Mouse (Mus musculus) stomach, embryonic 14.5 days (tissue): ENCODE results near the gene Sorbs2. TPM values are rescaled to one million over a fixed set of nuclear protein-coding genes. Genes with fewer than 3 reads are reported as not detected.
A peak's percentile ranks its signal among the peaks of the same experiment; 100 is the strongest.

Experiments
- ATAC-seq: fragments of 200-750 bp; cut with Nextera tagmentation; 2 replicates; pipeline ENCODE4 v1.8.0; 2017; ENCODE audit warnings: low read depth, moderate TSS enrichment; ENCODE audit not compliant: insufficient number of reproducible peaks, insufficient read depth, low FRiP score
- H3K27ac ChIP-seq: fragments of 300-500 bp; sonication (generic); 2 replicates; pipeline ENCODE4 v1.5.1; 2014; ENCODE audit warnings: mild to moderate bottlenecking, low read length, moderate library complexity, mixed read lengths
- H3K27me3 ChIP-seq: fragments of 300-500 bp; sonication (generic); 2 replicates; pipeline ENCODE4 v1.6.1; 2014; ENCODE audit warnings: low read length, control low read depth, mixed read lengths; ENCODE audit not compliant: control insufficient read depth, insufficient read depth
- H3K36me3 ChIP-seq: fragments of 300-500 bp; sonication (generic); 2 replicates; pipeline ENCODE4 v1.6.1; 2014; ENCODE audit warnings: mild to moderate bottlenecking, control low read depth, low read length, moderate library complexity, mixed read lengths; ENCODE audit not compliant: control insufficient read depth, insufficient read depth
- H3K4me1 ChIP-seq: fragments of 300-500 bp; sonication (generic); 2 replicates; pipeline ENCODE4 v1.6.1; 2014; ENCODE audit warnings: low read length, control low read depth, mixed read lengths; ENCODE audit not compliant: control insufficient read depth, insufficient read depth
- H3K4me2 ChIP-seq: fragments of 300-500 bp; sonication (generic); replicated peaks from 2 replicates; pipeline ENCODE4 v1.6.1; 2014; ENCODE audit warnings: low read depth, low read length, control low read depth
- H3K4me3 ChIP-seq: fragments of 300-500 bp; sonication (generic); 2 replicates; pipeline ENCODE4 v1.5.1; 2014; ENCODE audit warnings: low read depth, low read length, control low read depth
- H3K9ac ChIP-seq: fragments of 300-500 bp; sonication (generic); replicated peaks from 2 replicates; pipeline ENCODE4 v1.6.1; 2014; ENCODE audit warnings: low read depth, mild to moderate bottlenecking, control low read depth, low read length, moderate library complexity, mixed read lengths
- H3K9me3 ChIP-seq: fragments of 300-500 bp; sonication (generic); 2 replicates; pipeline ENCODE4 v1.6.1; 2016; ENCODE audit warnings: low read depth, low read length, control low read depth; ENCODE audit not compliant: control insufficient read depth
- WGBS: fragments of 180-500 bp; shearing (Covaris S2); extraction: QIAGEN DNeasy Blood & Tissue Kit; methylation state at CpG from one replicate; pipeline ENCODE4 v1.1.7; 2014; 5-methylcytosine and 5-hydroxymethylcytosine counted together
- polyA plus RNA-seq: library from polyadenylated mRNA; unstranded; fragments of >200 nt; fragmentation: Nextera tagmentation; extraction: Ambion mirVana; gene quantifications from 2 replicates; pipeline ENCODE4 v1.2.1, GENCODE M21; 2014

Gene Sorbs2
- polyA plus RNA-seq, 1 experiment from 2014 or later, result 32.1 TPM

- H3K36me3 ChIP-seq, result no peaks in the 10 kb centered on the region
- H3K4me1 ChIP-seq, result no peaks in the 10 kb centered on the region
- H3K9ac ChIP-seq, result no peak overlapping the region
- H3K4me3 ChIP-seq, result no peak overlapping the region
- no peaks in the 10 kb centered on the region for H3K9me3 ChIP-seq
- no peak overlapping the region for H3K27ac ChIP-seq
- H3K27me3 ChIP-seq, result no peaks in the 10 kb centered on the region
- 46% methylated on average over 4 of the region's 4 CpGs for WGBS
- no peak for ATAC-seq
- no peak overlapping the region for H3K4me2 ChIP-seq
Measured at GRCm38 (mm10) chr8:45780585-45780984, 273.0 kb downstream of the Sorbs2 start.

- no peak overlapping the region for H3K4me3 ChIP-seq
- H3K27ac ChIP-seq, result no peak overlapping the region
- H3K9me3 ChIP-seq, result no peaks in the 10 kb centered on the region
- H3K27me3 ChIP-seq, result no peaks in the 10 kb centered on the region
- no peak overlapping the region for H3K9ac ChIP-seq
- H3K4me1 ChIP-seq, result no peaks in the 10 kb centered on the region
- H3K36me3 ChIP-seq, result no peaks in the 10 kb centered on the region
- no peak overlapping the region for H3K4me2 ChIP-seq
- ATAC-seq, result no peak
- 86% methylated on average over 3 of the region's 3 CpGs for whole genome bisulfite sequencing
Measured at GRCm38 (mm10) chr8:45788610-45789009, 281.0 kb downstream of the Sorbs2 start.

- H3K4me3 ChIP-seq, result no peak overlapping the region
- H3K36me3 ChIP-seq, result no peaks in the 10 kb centered on the region
- H3K9me3 ChIP-seq, result no peaks in the 10 kb centered on the region
- no peaks in the 10 kb centered on the region for H3K4me1 ChIP-seq
- ATAC-seq, result no peak
- no peak overlapping the region for H3K27ac ChIP-seq
- H3K27me3 ChIP-seq, result no peaks in the 10 kb centered on the region
- no peak overlapping the region for H3K9ac ChIP-seq
- H3K4me2 ChIP-seq, result no peak overlapping the region
- 90% methylated on average over 14 of the region's 14 CpGs for WGBS
Measured at GRCm38 (mm10) chr8:45794847-45795246, 287.3 kb downstream of the Sorbs2 start.

GRCm38 (mm10) chr8:45796331-45796740 lies 288.7 kb downstream of the Sorbs2 start:
- H3K4me1 ChIP-seq, result no peaks in the 10 kb centered on the region
- no peaks in the 10 kb centered on the region for H3K36me3 ChIP-seq
- H3K27me3 ChIP-seq, result no peaks in the 10 kb centered on the region
- H3K9me3 ChIP-seq, result no peaks in the 10 kb centered on the region
- H3K27ac ChIP-seq, result no peak overlapping the region
- no peak overlapping the region for H3K4me3 ChIP-seq
- WGBS, result 63% methylated on average over 11 of the region's 11 CpGs
- no peak overlapping the region for H3K4me2 ChIP-seq
- H3K9ac ChIP-seq, result no peak overlapping the region
- ATAC-seq, result 0 out of 2 replicates have a peak, but pooled peaks have one; percentile 18

- H3K9me3 ChIP-seq, result no peaks in the 10 kb centered on the region
- no peaks in the 10 kb centered on the region for H3K27me3 ChIP-seq
- 86% methylated on average over 4 of the region's 4 CpGs for WGBS
Measured at GRCm38 (mm10) chr8:45799517-45799916, 291.9 kb downstream of the Sorbs2 start.

GRCm38 (mm10) chr8:45808597-45808996 lies 301.0 kb downstream of the Sorbs2 start:
- H3K9ac ChIP-seq, result no peak overlapping the region
- H3K27me3 ChIP-seq, result no peaks in the 10 kb centered on the region
- no peak overlapping the region for H3K4me3 ChIP-seq
- H3K4me2 ChIP-seq, result no peak overlapping the region
- H3K27ac ChIP-seq, result no peak overlapping the region
- no peaks in the 10 kb centered on the region for H3K4me1 ChIP-seq
- H3K9me3 ChIP-seq, result no peaks in the 10 kb centered on the region
- WGBS, result 87% methylated on average over 6 of the region's 6 CpGs
- no peak for ATAC-seq
- peaks cover 2% of the 10 kb centered on the region; the same call in 1 of the 2 replicates for H3K36me3 ChIP-seq

More at GRCm38 (mm10) chr8:45799517-45799916, 291.9 kb downstream of the Sorbs2 start:
- no peak overlapping the region for H3K9ac ChIP-seq
- no peak overlapping the region for H3K27ac ChIP-seq
- H3K36me3 ChIP-seq, result no peaks in the 10 kb centered on the region
- no peak for ATAC-seq
- H3K4me2 ChIP-seq, result no peak overlapping the region
- H3K4me3 ChIP-seq, result no peak overlapping the region
- H3K4me1 ChIP-seq, result no peaks in the 10 kb centered on the region

- no peak for ATAC-seq
- WGBS, result 30% methylated on average over 7 of the region's 7 CpGs
Measured at GRCm38 (mm10) chr8:45816765-45817426, 309.3 kb downstream of the Sorbs2 start.

GRCm38 (mm10) chr8:45821650-45822049 lies 314.1 kb downstream of the Sorbs2 start:
- H3K9me3 ChIP-seq, result no peaks in the 10 kb centered on the region
- no peak overlapping the region for H3K4me3 ChIP-seq
- H3K4me1 ChIP-seq, result no peaks in the 10 kb centered on the region
- H3K27me3 ChIP-seq, result no peaks in the 10 kb centered on the region
- no peaks in the 10 kb centered on the region for H3K36me3 ChIP-seq
- 53% methylated on average over 5 of the region's 5 CpGs for WGBS
- no peak overlapping the region for H3K9ac ChIP-seq
- H3K4me2 ChIP-seq, result no peak overlapping the region
- H3K27ac ChIP-seq, result peak overlapping the region; percentile 66; the same call in 1 of the 2 replicates
- ATAC-seq, result no peak

More at GRCm38 (mm10) chr8:45816765-45817426, 309.3 kb downstream of the Sorbs2 start:
- peaks cover 7% of the 10 kb centered on the region; the same call in 1 of the 2 replicates for H3K4me1 ChIP-seq
- H3K27ac ChIP-seq, result no peak overlapping the region
- H3K4me3 ChIP-seq, result no peak overlapping the region
- no peak overlapping the region for H3K4me2 ChIP-seq
- H3K9me3 ChIP-seq, result no peaks in the 10 kb centered on the region
- H3K36me3 ChIP-seq, result no peaks in the 10 kb centered on the region
- H3K27me3 ChIP-seq, result no peaks in the 10 kb centered on the region
- H3K9ac ChIP-seq, result no peak overlapping the region
